Comparison of ENCODE assay signal across 12 mouse cellular contexts in the genomic region with DNA sequence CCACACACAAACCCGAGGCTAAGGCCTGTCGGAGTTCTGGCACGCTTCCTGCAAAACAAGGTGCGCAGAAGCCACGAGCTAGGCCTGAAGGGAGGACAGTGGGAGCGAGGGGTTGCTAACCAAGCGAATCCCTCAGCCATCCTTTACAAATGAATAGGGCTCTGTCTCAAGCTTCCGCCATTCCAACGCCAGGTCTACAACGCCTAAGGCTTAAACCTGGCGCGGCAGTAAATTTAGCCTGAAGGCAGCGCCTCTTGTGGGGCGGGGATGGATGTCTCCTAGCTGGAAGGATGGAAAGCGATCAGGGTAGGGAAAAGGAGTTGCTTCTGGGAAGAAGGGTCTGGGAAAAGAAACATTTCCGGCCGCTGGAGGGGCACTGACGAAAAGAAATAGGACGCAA.
DNase-seq lines count a peak whose midpoint lies in the region; ATAC-seq and TF ChIP-seq lines count a peak whose summit lies in the region.
"Had no signal": no experiment of that assay in that cellular context is flagged by ENCODE, and none has a peak within 500 bp of the region (broad histone marks: within the 10 kb centered on the region; RNA-seq: fewer than 3 reads in every experiment).

No protein-coding gene starts in this region.

- 15% methylated on average over 19 of the region's 19 CpGs for WGBS in forebrain, embryonic 14.5 days
- 48% methylated on average over 19 of the region's 19 CpGs for WGBS in liver, embryonic 16.5 days (ENCODE audit: insufficient replicate concordance)

- peak overlapping the region; percentile 93 for H3K9ac ChIP-seq in MEL (ENCODE audit: control insufficient read depth, low read depth, low read length, poor library complexity, severe bottlenecking)
- H3K9ac ChIP-seq in forebrain, embryonic 14.5 days (ENCODE audit: low read length): no peak overlapping the region
- H3K9ac ChIP-seq in liver, embryonic 16.5 days (ENCODE audit: low read depth, low read length): no peak overlapping the region; the same call in 1 of the 2 replicates

- TF ChIP-seq CTCF in MEL (IDR thresholded peaks at IDR 0.05 in 2 of 3, conservative IDR thresholded peaks at IDR 0.05 in 1 of 3; ENCODE audit: control insufficient read depth in 1 of 3, insufficient read depth in 1 of 3, low read depth in 2 of 3, low read length in 3 of 3, poor library complexity in 1 of 3, severe bottlenecking in 1 of 3): no peak

- peak; percentile 36 to 48 for DNase-seq in cerebellum, postnatal 10 days
- DNase-seq in cerebellum, postnatal 25 days: no peak
- no peak for DNase-seq in MEL (ENCODE audit: low read depth, low spot score)
- DNase-seq in forebrain, embryonic 14.5 days (ENCODE audit: low spot score): peak; percentile 50
- no peak for DNase-seq in left cerebral cortex, postnatal 4 days
- no peak for DNase-seq in spleen, postnatal 10 days (ENCODE audit: low spot score in 2 of 2)
- no peak for DNase-seq in adrenal gland, postnatal 36 days
- DNase-seq: cerebellum, adult 9-11 months; gastrocnemius, postnatal 25 days; kidney, postnatal 10 days had no signal

- H3K4me3 ChIP-seq in MEL (ENCODE audit: control insufficient read depth in 1 of 2, insufficient read depth in 1 of 2, low read depth in 2 of 2, low read length in 2 of 2): peak overlapping the region; percentile 34 to 66
- H3K4me3 ChIP-seq in forebrain, embryonic 14.5 days (ENCODE audit: low read depth, low read length): no peak overlapping the region
- no peak overlapping the region; the same call in 1 of the 2 replicates for H3K4me3 ChIP-seq in liver, embryonic 16.5 days (ENCODE audit: low read depth, low read length)

- ATAC-seq in forebrain, embryonic 14.5 days: no peak
- no peak for ATAC-seq in liver, embryonic 16.5 days (ENCODE audit: low read depth)

- peaks cover 24 to 57% of the 10 kb centered on the region in 2 experiments for H3K4me1 ChIP-seq in MEL (ENCODE audit: control insufficient read depth in 1 of 2, insufficient read depth in 2 of 2, low read length in 2 of 2)
- H3K4me1 ChIP-seq in forebrain, embryonic 14.5 days (ENCODE audit: control insufficient read depth, insufficient read depth, low read length): peaks cover 25% of the 10 kb centered on the region
- peaks cover 69% of the 10 kb centered on the region for H3K4me1 ChIP-seq in liver, embryonic 16.5 days (ENCODE audit: control insufficient read depth, low read depth, low read length)

- no peak for TF ChIP-seq EP300 in MEL (IDR thresholded peaks at IDR 0.05; ENCODE audit: low read depth in 1 of 2, low read length in 2 of 2)

- peak overlapping the region; percentile 14; the same call in 1 of the 2 replicates for H3K4me2 ChIP-seq in forebrain, embryonic 14.5 days (ENCODE audit: low read length)
- 0 out of 2 replicates have a peak overlapping the region, but pooled peaks have one; percentile 80 for H3K4me2 ChIP-seq in liver, embryonic 16.5 days (ENCODE audit: low read depth, low read length)

- peaks cover 10% of the 10 kb centered on the region; the same call in 1 of the 2 replicates for H3K79me2 ChIP-seq in MEL (ENCODE audit: control insufficient read depth, insufficient read depth, low read length, poor library complexity)

- TF ChIP-seq POLR2A in MEL (IDR thresholded peaks at IDR 0.05; ENCODE audit: control insufficient read depth in 1 of 2, insufficient read depth in 1 of 2, low read depth in 1 of 2, low read length in 2 of 2, poor library complexity in 1 of 2): no peak

- TF ChIP-seq RAD21 in MEL (IDR thresholded peaks at IDR 0.05; ENCODE audit: low read depth, low read length): no peak

- H3K9me3 ChIP-seq in MEL (replicated peaks; ENCODE audit: insufficient read depth, low read length): no peaks in the 10 kb centered on the region
- H3K9me3 ChIP-seq in forebrain, embryonic 14.5 days (replicated peaks; ENCODE audit: control insufficient read depth, low read length): no peaks in the 10 kb centered on the region
- H3K9me3 ChIP-seq in liver, embryonic 16.5 days (replicated peaks; ENCODE audit: control insufficient read depth, low read length): no peaks in the 10 kb centered on the region

- H3K27ac ChIP-seq in MEL (ENCODE audit: control insufficient read depth, low read depth, low read length): peak overlapping the region; percentile 92
- H3K27ac ChIP-seq in forebrain, embryonic 14.5 days (ENCODE audit: low read depth, low read length): peak overlapping the region; percentile 52; the same call in 1 of the 2 replicates
- no peak overlapping the region for H3K27ac ChIP-seq in liver, embryonic 16.5 days (ENCODE audit: low read length)
- H3K27ac ChIP-seq: macrophage had no signal

- peaks cover 0 to 50% of the 10 kb centered on the region in 2 experiments; a peak in 2 of 4 replicates for H3K36me3 ChIP-seq in MEL (ENCODE audit: control insufficient read depth in 1 of 2, insufficient read depth in 2 of 2, low read length in 2 of 2)
- no peaks in the 10 kb centered on the region for H3K36me3 ChIP-seq in forebrain, embryonic 14.5 days (ENCODE audit: control insufficient read depth, insufficient read depth, low read length)
- H3K36me3 ChIP-seq in liver, embryonic 16.5 days (ENCODE audit: control insufficient read depth, insufficient read depth): no peaks in the 10 kb centered on the region

- H3K27me3 ChIP-seq in MEL (ENCODE audit: control insufficient read depth in 1 of 2, insufficient read depth in 2 of 2, low read length in 2 of 2): no peaks in the 10 kb centered on the region
- 0 out of 2 replicates have a peak, but pooled peaks cover 3% of the 10 kb centered on the region for H3K27me3 ChIP-seq in forebrain, embryonic 14.5 days (replicated peaks; ENCODE audit: control insufficient read depth, insufficient read depth, low read length)
- peaks cover 19% of the 10 kb centered on the region; the same call in 1 of the 2 replicates for H3K27me3 ChIP-seq in liver, embryonic 16.5 days (ENCODE audit: control insufficient read depth, insufficient read depth, low read depth, low read length)

- intact Hi-C loops in left cerebral cortex, postnatal 4 days (cut with DNase I): no loop called here

TF ChIP-seq in MEL, 35 proteins besides CTCF, POLR2A, EP300 and RAD21:
- TF ChIP-seq MAZ (IDR thresholded peaks at IDR 0.05; ENCODE audit: low read depth, low read length): no peak
- TF ChIP-seq ZKSCAN1 (IDR thresholded peaks at IDR 0.05; ENCODE audit: low read depth, low read length): no peak
- TF ChIP-seq TAL1 (IDR thresholded peaks at IDR 0.05; ENCODE audit: low read length): no peak
- no peak for TF ChIP-seq MXI1 (IDR thresholded peaks at IDR 0.05; ENCODE audit: low read depth, low read length)
- TF ChIP-seq GABPA (IDR thresholded peaks at IDR 0.05; ENCODE audit: low read depth, low read length): no peak
- TF ChIP-seq SMC3 (IDR thresholded peaks at IDR 0.05; ENCODE audit: low read depth, low read length): no peak
- no peak for TF ChIP-seq MAX (IDR thresholded peaks at IDR 0.05; ENCODE audit: low read length)
- no peak for TF ChIP-seq UBTF (IDR thresholded peaks at IDR 0.05; ENCODE audit: borderline replicate concordance, insufficient read depth, low read depth, low read length)
- no peak for TF ChIP-seq KAT2A (conservative IDR thresholded peaks at IDR 0.05; ENCODE audit: low read depth, low read length)
- no peak for TF ChIP-seq ETS1 (IDR thresholded peaks at IDR 0.05; ENCODE audit: low read depth, low read length)
- no peak for TF ChIP-seq MAFK (IDR thresholded peaks at IDR 0.05; ENCODE audit: borderline replicate concordance, low read depth, low read length)
- TF ChIP-seq ZNF384 (IDR thresholded peaks at IDR 0.05; ENCODE audit: low read depth, low read length): no peak
- no peak for TF ChIP-seq GATA1 (IDR thresholded peaks at IDR 0.05; ENCODE audit: low read depth, low read length)
- no peak for TF ChIP-seq RCOR1 (IDR thresholded peaks at IDR 0.05; ENCODE audit: low read depth, low read length)
- no peak for TF ChIP-seq JUND (IDR thresholded peaks at IDR 0.05; ENCODE audit: low read depth, low read length)
- no peak for TF ChIP-seq POLR2AphosphoS2 (IDR thresholded peaks at IDR 0.05; ENCODE audit: low read length)
- no peak for TF ChIP-seq E2F4 (IDR thresholded peaks at IDR 0.05; ENCODE audit: borderline replicate concordance, low read depth, low read length)
- no peak for TF ChIP-seq CHD1 (IDR thresholded peaks at IDR 0.05; ENCODE audit: low read depth, low read length)
- TF ChIP-seq POLR2AphosphoS5 (IDR thresholded peaks at IDR 0.05; ENCODE audit: borderline replicate concordance, low read depth, low read length): no peak
- TF ChIP-seq CHD2 (IDR thresholded peaks at IDR 0.05; ENCODE audit: low read length): no peak

Comparison
In these comparisons a context has a peak if more than half of its experiments do, and no peak if none do; other contexts are left out.
1. DNase-seq: peak in cerebellum, postnatal 10 days (2 of 2) and forebrain, embryonic 14.5 days (single experiment); none in cerebellum, postnatal 25 days (0 of 2), MEL (single experiment), left cerebral cortex, postnatal 4 days (single experiment), spleen, postnatal 10 days (0 of 2) and adrenal gland, postnatal 36 days (0 of 2).
2. H3K4me3 ChIP-seq: peak in MEL (2 of 2); none in forebrain, embryonic 14.5 days (single experiment) and liver, embryonic 16.5 days (single experiment).